Mouse (Mus musculus) embryonic facial prominence, embryonic 15.5 days (tissue): ENCODE results near the gene Cit. TPM values are rescaled to one million over a fixed set of nuclear protein-coding genes. Genes with fewer than 3 reads are reported as not detected.

Experiments used
- ATAC-seq: fragments of 200-750 bp; cut with Nextera tagmentation; 2 replicates; pipeline ENCODE4 v1.8.0; 2017; ENCODE audit warnings: low read depth, moderate TSS enrichment; ENCODE audit not compliant: insufficient number of reproducible peaks, low FRiP score, low TSS enrichment
- H3K27ac ChIP-seq: fragments of 300-500 bp; sonication (generic); replicated peaks from 2 replicates; pipeline ENCODE4 v1.5.1; 2015; ENCODE audit warnings: mild to moderate bottlenecking, inconsistent platforms
- H3K27me3 ChIP-seq: fragments of 300-500 bp; sonication (generic); 2 replicates; pipeline ENCODE4 v1.6.1; 2015; ENCODE audit warnings: inconsistent platforms
- H3K36me3 ChIP-seq: fragments of 300-500 bp; sonication (generic); 2 replicates; pipeline ENCODE4 v1.6.1; 2015; ENCODE audit warnings: mild to moderate bottlenecking, inconsistent platforms
- H3K4me1 ChIP-seq: fragments of 300-500 bp; sonication (generic); 2 replicates; pipeline ENCODE4 v1.6.1; 2015; ENCODE audit warnings: inconsistent platforms
- H3K4me2 ChIP-seq: fragments of 300-500 bp; sonication (generic); replicated peaks from 2 replicates; pipeline ENCODE4 v1.6.1; 2015; ENCODE audit warnings: mild to moderate bottlenecking, inconsistent platforms
- H3K4me3 ChIP-seq: fragments of 300-500 bp; sonication (generic); replicated peaks from 2 replicates; pipeline ENCODE4 v1.5.1; 2015; ENCODE audit warnings: mild to moderate bottlenecking, inconsistent platforms
- H3K9ac ChIP-seq: fragments of 300-500 bp; sonication (generic); 2 replicates; pipeline ENCODE4 v1.6.1; 2015; ENCODE audit warnings: inconsistent platforms
- H3K9me3 ChIP-seq: fragments of 300-500 bp; sonication (generic); replicated peaks from 2 replicates; pipeline ENCODE4 v1.6.1; 2016; ENCODE audit warnings: inconsistent platforms
- WGBS: fragments of 180-500 bp; shearing (Covaris S2); methylation state at CpG from one replicate; pipeline ENCODE4 v1.1.7; 2015; 5-methylcytosine and 5-hydroxymethylcytosine counted together
- polyA plus RNA-seq: library from polyadenylated mRNA; unstranded; fragments of >200 nt; fragmentation: Nextera tagmentation; extraction: Ambion mirVana; gene quantifications from 2 replicates; pipeline ENCODE4 v1.2.1, GENCODE M21; 2015

The Cit gene
- polyA plus RNA-seq, 1 experiment from 2014 or later = 26.5 TPM

DNA sequence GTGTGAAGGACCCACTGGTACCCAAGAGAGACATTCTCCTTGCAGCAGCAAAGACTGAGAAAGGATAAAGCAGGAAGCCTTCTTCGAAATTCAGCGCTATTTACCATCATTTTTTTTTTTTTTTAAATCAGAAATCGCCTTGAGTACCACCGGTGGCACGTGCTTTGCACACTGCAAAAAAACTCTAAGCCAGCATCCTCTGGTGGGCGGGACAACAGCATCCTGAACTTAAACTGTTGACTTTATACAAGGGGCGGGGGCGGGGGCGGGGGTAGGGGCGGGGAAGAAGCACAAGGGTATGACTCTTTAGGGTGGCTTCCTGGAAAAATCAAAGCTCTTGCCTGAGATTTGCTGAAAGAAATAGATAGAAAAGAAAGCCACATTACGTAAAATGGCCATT is 194.6 kb downstream of the Cit start:
- no peak for ATAC-seq
- WGBS = 23% methylated on average over 11 of the region's 11 CpGs
- no peaks in the 10 kb centered on the region for H3K4me1 ChIP-seq
- no peaks in the 10 kb centered on the region for H3K9me3 ChIP-seq
- H3K36me3 ChIP-seq = no peaks in the 10 kb centered on the region
- H3K27ac ChIP-seq = no peak overlapping the region
- peak overlapping the region; percentile 32 for H3K4me2 ChIP-seq
- H3K4me3 ChIP-seq = peak overlapping the region; percentile 8; the same call in 1 of the 2 replicates
- H3K9ac ChIP-seq = no peak overlapping the region
- no peaks in the 10 kb centered on the region; the same call in none of the 2 replicates for H3K27me3 ChIP-seq

DNA sequence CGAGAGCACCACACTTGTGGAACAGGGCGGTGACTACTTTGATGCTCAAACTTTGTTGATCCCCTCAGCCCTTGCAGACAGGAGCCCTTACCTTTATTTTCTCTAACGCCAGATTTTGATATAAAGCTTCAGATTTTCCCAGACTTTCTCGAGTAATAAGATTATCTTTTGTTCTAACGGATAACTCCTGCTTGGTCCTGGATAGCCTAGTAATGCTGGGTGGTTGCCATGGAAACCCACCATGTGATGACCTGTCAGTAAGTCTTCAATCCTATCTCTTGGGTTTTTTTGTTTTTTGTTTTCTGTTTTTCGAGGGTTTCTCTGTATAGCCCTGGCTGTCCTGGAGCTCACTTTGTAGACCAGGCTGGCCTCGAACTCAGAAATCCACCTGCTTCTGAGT is 197.2 kb downstream of the Cit start:
- H3K4me2 ChIP-seq = no peak overlapping the region
- no peaks in the 10 kb centered on the region for H3K36me3 ChIP-seq
- no peaks in the 10 kb centered on the region; the same call in none of the 2 replicates for H3K27me3 ChIP-seq
- WGBS = 68% methylated on average over 7 of the region's 7 CpGs
- H3K9ac ChIP-seq = no peak overlapping the region
- H3K4me1 ChIP-seq = no peaks in the 10 kb centered on the region
- no peak for ATAC-seq
- H3K27ac ChIP-seq = no peak overlapping the region
- no peak overlapping the region for H3K4me3 ChIP-seq
- no peaks in the 10 kb centered on the region for H3K9me3 ChIP-seq

DNA sequence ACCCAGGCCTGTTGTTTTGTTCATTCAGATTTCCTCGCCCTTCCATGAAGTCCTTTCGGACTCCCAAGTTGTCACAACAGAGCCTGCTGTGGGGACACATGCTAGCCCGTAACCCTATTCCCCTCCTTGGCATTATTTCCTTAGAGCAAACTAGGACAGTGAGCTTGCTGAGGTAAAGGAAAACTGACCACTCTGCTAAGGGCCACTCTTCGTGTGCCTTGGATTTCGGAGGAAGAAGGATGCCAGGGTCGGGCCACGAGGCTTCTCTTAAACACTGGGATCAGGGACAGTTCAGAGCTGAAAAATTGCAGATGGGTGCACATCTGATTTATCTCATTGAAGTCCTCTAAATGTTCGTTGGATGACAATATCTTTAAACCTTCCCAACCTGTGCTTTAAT is 200.5 kb downstream of the Cit start:
- H3K9me3 ChIP-seq = no peaks in the 10 kb centered on the region
- ATAC-seq = no peak
- H3K4me2 ChIP-seq = no peak overlapping the region
- no peaks in the 10 kb centered on the region for H3K36me3 ChIP-seq
- H3K4me1 ChIP-seq = no peaks in the 10 kb centered on the region
- H3K4me3 ChIP-seq = no peak overlapping the region
- H3K9ac ChIP-seq = no peak overlapping the region
- 80% methylated on average over 8 of the region's 8 CpGs for WGBS
- no peaks in the 10 kb centered on the region for H3K27me3 ChIP-seq
- H3K27ac ChIP-seq = no peak overlapping the region

DNA sequence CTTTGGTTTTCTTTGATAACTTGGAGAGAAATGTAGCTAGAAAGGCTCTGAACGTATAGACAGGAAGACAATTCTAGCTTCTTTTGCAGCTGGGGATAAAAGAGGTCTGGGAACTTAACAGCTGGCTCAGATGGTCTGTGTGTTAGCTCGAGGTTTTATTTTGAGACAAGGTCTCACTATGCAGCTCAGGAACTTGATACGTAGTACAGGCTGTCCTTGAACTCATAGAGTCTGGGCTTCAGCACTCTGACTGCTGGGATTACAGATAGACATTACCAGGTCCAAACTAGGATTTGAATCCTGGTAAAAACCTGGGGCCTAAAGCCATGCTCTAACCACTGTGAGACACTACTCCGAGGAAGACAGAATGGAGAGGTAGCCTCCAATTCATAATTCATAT is 201.2 kb downstream of the Cit start:
- H3K27ac ChIP-seq = no peak overlapping the region
- no peak for ATAC-seq
- 74% methylated on average over 4 of the region's 4 CpGs for WGBS

DNA sequence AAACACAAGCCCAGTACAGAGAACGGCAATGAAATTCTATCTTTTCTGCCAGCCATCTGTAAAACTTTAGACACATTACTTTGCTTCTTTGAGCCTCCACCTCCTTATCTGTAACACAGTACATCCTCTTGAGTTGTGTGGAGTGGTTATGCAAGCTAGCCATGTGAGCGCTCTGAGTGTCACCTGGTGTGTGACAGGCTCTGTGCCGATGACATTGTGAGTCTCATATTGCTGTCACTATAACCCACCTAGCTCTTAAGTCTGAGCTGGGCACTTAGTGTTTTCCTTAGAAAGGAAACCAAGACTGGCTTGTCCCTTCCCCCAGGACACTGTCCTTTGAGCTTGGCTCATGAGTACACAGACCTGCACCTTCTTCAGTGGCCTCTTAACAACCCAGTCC is 203.2 kb downstream of the Cit start:
- Histone ChIP-seq H3K36me3 (no peaks in the 10 kb centered on the region), H3K4me3 (no peak overlapping the region), H3K27ac (no peak overlapping the region), H3K9me3 (no peaks in the 10 kb centered on the region), H3K9ac (no peak overlapping the region), H3K27me3 (no peaks in the 10 kb centered on the region), H3K4me1 (no peaks in the 10 kb centered on the region), H3K4me2 (no peak overlapping the region)
- no peak for ATAC-seq
- 89% methylated on average over 3 of the region's 3 CpGs for WGBS

More for the DNA sequence above, 201.2 kb downstream of the Cit start:
- no peak overlapping the region for H3K4me3 ChIP-seq
- H3K27me3 ChIP-seq = no peaks in the 10 kb centered on the region
- H3K36me3 ChIP-seq = no peaks in the 10 kb centered on the region
- no peaks in the 10 kb centered on the region for H3K4me1 ChIP-seq
- H3K4me2 ChIP-seq = no peak overlapping the region
- no peak overlapping the region for H3K9ac ChIP-seq
- H3K9me3 ChIP-seq = no peaks in the 10 kb centered on the region

DNA sequence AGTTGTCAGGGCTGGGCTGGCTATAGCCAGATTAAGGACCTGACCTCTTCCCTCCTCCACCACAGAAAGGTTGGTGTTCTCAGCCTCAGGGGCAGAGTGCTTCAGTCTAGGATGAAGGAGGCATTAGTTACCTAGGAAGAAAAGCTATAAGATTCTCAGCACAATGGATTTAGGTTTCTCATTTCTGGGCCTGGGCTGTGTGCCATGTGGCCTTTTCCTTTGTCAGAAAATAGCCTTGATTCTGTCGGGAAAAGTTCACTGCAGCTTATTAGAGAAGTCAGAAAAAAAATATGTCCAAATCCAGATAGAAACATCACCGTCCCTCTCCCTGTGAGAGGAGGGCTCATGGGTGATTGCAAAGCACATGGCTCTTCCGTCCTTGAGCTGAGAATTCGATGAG is 204.7 kb downstream of the Cit start:
- Histone ChIP-seq H3K9me3 (no peaks in the 10 kb centered on the region), H3K9ac (no peak overlapping the region), H3K36me3 (no peaks in the 10 kb centered on the region), H3K27ac (no peak overlapping the region), H3K4me3 (no peak overlapping the region), H3K4me2 (no peak overlapping the region), H3K4me1 (no peaks in the 10 kb centered on the region), H3K27me3 (no peaks in the 10 kb centered on the region)
- WGBS = 74% methylated on average over 4 of the region's 4 CpGs
- ATAC-seq = no peak

DNA sequence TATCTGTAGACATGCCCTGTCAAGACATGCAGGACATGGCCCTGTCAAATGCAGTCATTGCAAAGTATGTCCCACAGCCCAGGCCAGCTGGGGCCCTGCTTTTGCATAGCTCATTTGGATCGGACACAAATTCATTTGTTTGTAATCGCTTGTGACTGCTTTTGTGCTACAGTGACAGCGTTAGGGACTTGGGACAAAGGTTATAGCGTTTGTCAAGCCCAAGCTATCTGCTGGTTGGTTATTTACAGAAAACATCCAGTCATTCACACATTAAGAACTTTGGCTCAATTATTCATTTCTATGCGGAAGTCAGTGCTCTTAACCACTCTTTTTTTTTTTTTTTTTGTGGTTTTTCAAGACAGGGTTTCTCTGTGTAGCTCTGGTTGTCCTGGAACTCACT is 207.1 kb downstream of the Cit start:
- Histone ChIP-seq H3K9me3 (no peaks in the 10 kb centered on the region), H3K36me3 (no peaks in the 10 kb centered on the region), H3K4me2 (no peak overlapping the region), H3K9ac (no peak overlapping the region), H3K4me1 (no peaks in the 10 kb centered on the region), H3K27me3 (no peaks in the 10 kb centered on the region), H3K27ac (no peak overlapping the region), H3K4me3 (no peak overlapping the region)
- no peak for ATAC-seq
- WGBS = 80% methylated on average over 5 of the region's 5 CpGs

DNA sequence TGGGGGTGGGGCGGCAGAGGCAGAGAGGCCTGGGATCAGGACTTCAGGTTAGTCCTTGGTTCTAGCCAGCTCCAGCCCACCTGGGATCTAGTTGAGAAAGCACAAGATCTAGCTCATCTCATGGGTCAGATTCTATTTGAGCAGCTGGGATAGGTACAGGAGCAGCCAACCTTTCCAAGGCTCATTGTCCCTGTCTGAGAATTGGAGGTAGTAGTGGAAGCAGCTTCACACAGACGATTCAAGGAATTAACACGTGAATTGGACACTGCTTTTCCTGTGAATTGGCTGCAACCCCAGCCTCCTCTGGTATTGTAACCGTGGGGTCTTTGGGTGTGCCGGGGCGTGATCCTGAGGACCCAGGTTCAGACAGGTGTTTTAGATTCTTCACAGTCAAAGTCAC is 207.7 kb downstream of the Cit start:
- Histone ChIP-seq H3K9me3 (no peaks in the 10 kb centered on the region), H3K36me3 (no peaks in the 10 kb centered on the region), H3K4me2 (no peak overlapping the region), H3K27ac (no peak overlapping the region), H3K27me3 (no peaks in the 10 kb centered on the region), H3K4me3 (no peak overlapping the region), H3K4me1 (no peaks in the 10 kb centered on the region), H3K9ac (no peak overlapping the region)
- ATAC-seq = no peak
- 48% methylated on average over 6 of the region's 6 CpGs for WGBS

Other genes starting within 250 kb of the Cit start
- 17.6 and 17.8 TPM in 2 replicates for gene Rab35, start 213.4 kb upstream of the Cit start, polyA plus RNA-seq
- 16.0 and 17.6 TPM in 2 replicates for gene Bicdl1, start 113.7 kb upstream of the Cit start, polyA plus RNA-seq
- gene Prkab1, start 179.2 kb downstream of the Cit start, polyA plus RNA-seq = 62.8 and 68.6 TPM in 2 replicates
- gene Tmem233, start 238.0 kb downstream of the Cit start, polyA plus RNA-seq = 0.07 TPM in 1 of 2 replicates, not detected in the other